ENCODE assay signal across 8 mouse cellular contexts in genomic region chr4:24897351-24897750, GRCm38 (mm10). TPM values are rescaled to one million over a fixed set of nuclear protein-coding genes. Genes with fewer than 3 reads are reported as not detected.
DNase-seq lines count a peak whose midpoint lies in the region; ATAC-seq and TF ChIP-seq lines count a peak whose summit lies in the region.

No protein-coding gene starts in this region.

- 14% methylated on average over 7 of the region's 7 CpGs for WGBS in heart, embryonic 13.5 days
- 24% methylated on average over 7 of the region's 7 CpGs for WGBS in forebrain, embryonic 12.5 days
- 12% methylated on average over 7 of the region's 7 CpGs for WGBS in liver, embryonic 15.5 days (ENCODE audit: insufficient replicate concordance)

- H3K27ac ChIP-seq in heart, embryonic 13.5 days (replicated peaks), result no peak overlapping the region
- no peak overlapping the region for H3K27ac ChIP-seq in forebrain, embryonic 12.5 days
- no peak overlapping the region for H3K27ac ChIP-seq in liver, embryonic 15.5 days (replicated peaks)

- peaks cover 19% of the 10 kb centered on the region for H3K36me3 ChIP-seq in heart, embryonic 13.5 days
- H3K36me3 ChIP-seq in G1E (replicated peaks), result peaks cover 15% of the 10 kb centered on the region
- H3K36me3 ChIP-seq in forebrain, embryonic 12.5 days (replicated peaks), result peaks cover 17% of the 10 kb centered on the region
- peaks cover 13% of the 10 kb centered on the region for H3K36me3 ChIP-seq in liver, embryonic 15.5 days (replicated peaks)

- no peak for TF ChIP-seq CTCF in G1E (IDR thresholded peaks at IDR 0.05; ENCODE audit: low read depth, low read length)

- H3K4me2 ChIP-seq in heart, embryonic 13.5 days, result peak overlapping the region; percentile 83
- peak overlapping the region; percentile 69 for H3K4me2 ChIP-seq in forebrain, embryonic 12.5 days
- H3K4me2 ChIP-seq in liver, embryonic 15.5 days, result peak overlapping the region; percentile 92

- H3K9me3 ChIP-seq in heart, embryonic 13.5 days, result no peaks in the 10 kb centered on the region; the same call in 1 of the 2 replicates
- no peaks in the 10 kb centered on the region for H3K9me3 ChIP-seq in G1E (replicated peaks)
- H3K9me3 ChIP-seq in forebrain, embryonic 12.5 days, result no peaks in the 10 kb centered on the region
- H3K9me3 ChIP-seq in liver, embryonic 15.5 days (replicated peaks), result no peaks in the 10 kb centered on the region

- peak overlapping the region; percentile 56 for H3K9ac ChIP-seq in heart, embryonic 13.5 days
- H3K9ac ChIP-seq in forebrain, embryonic 12.5 days, result peak overlapping the region; percentile 74
- peak overlapping the region; percentile 40 for H3K9ac ChIP-seq in liver, embryonic 15.5 days

- ATAC-seq in heart, embryonic 13.5 days (ENCODE audit: extremely low read depth, insufficient number of reproducible peaks, low FRiP score, low TSS enrichment), result no peak
- no peak for ATAC-seq in G1E (ENCODE audit: extremely low read depth, insufficient number of reproducible peaks, low FRiP score, poor library complexity, severe bottlenecking)
- ATAC-seq in forebrain, embryonic 12.5 days (ENCODE audit: low FRiP score), result peak; percentile 27; the same call in 1 of the 2 replicates
- peak; percentile 66 for ATAC-seq in liver, embryonic 15.5 days (ENCODE audit: insufficient read depth)

- no peak for DNase-seq in heart, adult 18-20 months
- no peak for DNase-seq in G1E (ENCODE audit: low spot score)
- no peak for DNase-seq in gastrocnemius, postnatal 4 days (ENCODE audit: low spot score in 2 of 2)
- no peak for DNase-seq in layer of hippocampus, adult 8-10 months (ENCODE audit: low spot score in 2 of 2)
- no peak for DNase-seq in cerebellum, postnatal 10 days

- H3K4me3 ChIP-seq in heart, embryonic 13.5 days, result peak overlapping the region; percentile 71
- H3K4me3 ChIP-seq in G1E (ENCODE audit: low read depth, low read length), result peak overlapping the region; percentile 88
- H3K4me3 ChIP-seq in forebrain, embryonic 12.5 days (replicated peaks), result peak overlapping the region; percentile 75
- peak overlapping the region; percentile 88 for H3K4me3 ChIP-seq in liver, embryonic 15.5 days (replicated peaks)

- 0 out of 2 replicates have a peak, but pooled peaks cover 4% of the 10 kb centered on the region for H3K27me3 ChIP-seq in heart, embryonic 13.5 days (replicated peaks)
- H3K27me3 ChIP-seq in G1E (ENCODE audit: insufficient read depth, low read length), result no peaks in the 10 kb centered on the region
- no peaks in the 10 kb centered on the region for H3K27me3 ChIP-seq in forebrain, embryonic 12.5 days
- H3K27me3 ChIP-seq in liver, embryonic 15.5 days, result no peaks in the 10 kb centered on the region

- H3K4me1 ChIP-seq in heart, embryonic 13.5 days, result peaks cover 13% of the 10 kb centered on the region
- H3K4me1 ChIP-seq in G1E (ENCODE audit: insufficient read depth, low read depth, low read length), result peaks cover 5% of the 10 kb centered on the region
- H3K4me1 ChIP-seq in forebrain, embryonic 12.5 days, result peaks cover 8% of the 10 kb centered on the region
- peaks cover 15% of the 10 kb centered on the region for H3K4me1 ChIP-seq in liver, embryonic 15.5 days (replicated peaks)

RNA-seq across cellular contexts. Expression of gene Ndufaf4, which starts 0.5 kb away (rescaled TPM):
- polyA plus RNA-seq in heart, embryonic 13.5 days (2015; fragmentation: Nextera tagmentation; extraction: Ambion mirVana), result 65.1 and 67.1 TPM in 2 replicates
- total RNA-seq in heart, adult 18-20 months (2021), result 10 to 100 TPM; 65.4 to 71.1 TPM
- 23.3 and 33.0 TPM in 2 replicates for total RNA-seq in G1E (2014; fragmentation: Nextera tagmentation)
- 31.0 and 35.2 TPM in 2 replicates for total RNA-seq in G1E (2017)
- polyA plus RNA-seq in G1E (2012), result 14.6 and 15.4 TPM in 2 replicates
- polyA plus RNA-seq in forebrain, embryonic 12.5 days (2016; fragmentation: Nextera tagmentation; extraction: Ambion mirVana), result 59.8 and 65.6 TPM in 2 replicates
- polyA plus RNA-seq in liver, embryonic 15.5 days (2015; fragmentation: Nextera tagmentation; extraction: Ambion mirVana), result 20.2 and 22.0 TPM in 2 replicates
- 10 to 100 TPM; 23.0 to 25.4 TPM for total RNA-seq in gastrocnemius, postnatal 4 days (2021)
- 10 to 100 TPM; 31.4 to 37.9 (median 34.9) TPM for total RNA-seq in layer of hippocampus, adult 8-10 months (2022)

RNA-seq across cellular contexts. Expression of gene Klhl32, which starts 46.4 kb away (rescaled TPM):
- polyA plus RNA-seq in heart, embryonic 13.5 days (2015; fragmentation: Nextera tagmentation; extraction: Ambion mirVana), result 2.9 and 3.4 TPM in 2 replicates
- total RNA-seq in heart, adult 18-20 months (2021), result 1 to 10 TPM; 2.0 to 2.2 TPM
- total RNA-seq in G1E (2014; fragmentation: Nextera tagmentation) (not detected in 2 replicates), G1E (2017) (0.05 and 0.35 TPM in 2 replicates)
- 0.02 TPM in 1 of 2 replicates, not detected in the other for polyA plus RNA-seq in G1E (2012)
- polyA plus RNA-seq in forebrain, embryonic 12.5 days (2016; fragmentation: Nextera tagmentation; extraction: Ambion mirVana), result 10.5 and 11.6 TPM in 2 replicates
- 0.08 and 0.09 TPM in 2 replicates for polyA plus RNA-seq in liver, embryonic 15.5 days (2015; fragmentation: Nextera tagmentation; extraction: Ambion mirVana)
- total RNA-seq in gastrocnemius, postnatal 4 days (2021), result under 1 TPM; 0.39 to 0.62 TPM
- total RNA-seq in layer of hippocampus, adult 8-10 months (2022), result 10 to 100 TPM; 16.5 to 20.4 (median 18.2) TPM

Comparison
In these comparisons a context has a peak if more than half of its experiments do, and no peak if none do; other contexts are left out.
1. ATAC-seq: peak in forebrain, embryonic 12.5 days (single experiment) and liver, embryonic 15.5 days (single experiment); none in heart, embryonic 13.5 days (single experiment) and G1E (single experiment).
2. RNA of gene Klhl32, which starts 46.4 kb away (total RNA-seq): 16.5 to 20.4 TPM in layer of hippocampus, adult 8-10 months; 2.0 to 2.2 TPM in heart, adult 18-20 months, 0.39 to 0.62 TPM in gastrocnemius, postnatal 4 days and 0.05 to 0.35 TPM in G1E; every median in the first group is over 4 times any median in the second.
3. Peak in every context shown above with its lines, with median percentiles within 50 percentile points of each other: H3K4me2 ChIP-seq, H3K4me3 ChIP-seq and H3K9ac ChIP-seq.